Mouse (Mus musculus) midbrain, embryonic 16.5 days (tissue): ENCODE results near the gene Slc17a8. TPM values are rescaled to one million over a fixed set of nuclear protein-coding genes. Genes with fewer than 3 reads are reported as not detected.
"Not testable (repeated sequence)": the region's sequence is repeated elsewhere in the genome, so short reads cannot be mapped to it uniquely, and the experiment has no call there.

Experiments
- ATAC-seq: fragments of 200-750 bp; cut with Nextera tagmentation; 2 replicates; pipeline ENCODE4 v1.8.0; 2017; ENCODE audit warnings: moderate TSS enrichment
- H3K27ac ChIP-seq: fragments of 300-500 bp; sonication (generic); 2 replicates; pipeline ENCODE4 v1.5.1; 2014; ENCODE audit warnings: mild to moderate bottlenecking, low read length, mixed read lengths
- H3K27me3 ChIP-seq: fragments of 300-500 bp; sonication (generic); 2 replicates; pipeline ENCODE4 v1.6.1; 2014; ENCODE audit warnings: low read depth, low read length, mixed read lengths; ENCODE audit not compliant: control insufficient read depth, insufficient read depth
- H3K36me3 ChIP-seq: fragments of 300-500 bp; sonication (generic); 2 replicates; pipeline ENCODE4 v1.6.1; 2014; ENCODE audit warnings: mild to moderate bottlenecking, low read length, moderate library complexity, mixed read lengths; ENCODE audit not compliant: control insufficient read depth, insufficient read depth
- H3K4me1 ChIP-seq: fragments of 300-500 bp; sonication (generic); 2 replicates; pipeline ENCODE4 v1.6.1; 2014; ENCODE audit warnings: mild to moderate bottlenecking, low read length, mixed read lengths; ENCODE audit not compliant: control insufficient read depth, insufficient read depth
- H3K4me2 ChIP-seq: fragments of 300-500 bp; sonication (generic); 2 replicates; pipeline ENCODE4 v1.6.1; 2014; ENCODE audit warnings: mild to moderate bottlenecking, low read length, mixed read lengths
- H3K4me3 ChIP-seq: fragments of 300-500 bp; sonication (generic); 2 replicates; pipeline ENCODE4 v1.5.1; 2014; ENCODE audit warnings: low read depth, mild to moderate bottlenecking, low read length, moderate library complexity, mixed read lengths
- H3K9ac ChIP-seq: fragments of 300-500 bp; sonication (generic); 2 replicates; pipeline ENCODE4 v1.6.1; 2014; ENCODE audit warnings: low read depth, low read length, mixed read lengths
- H3K9me3 ChIP-seq: fragments of 300-500 bp; sonication (generic); replicated peaks from 2 replicates; pipeline ENCODE4 v1.6.1; 2014; ENCODE audit warnings: mild to moderate bottlenecking, low read length, mixed read lengths; ENCODE audit not compliant: control insufficient read depth, poor library complexity, severe bottlenecking
- WGBS: fragments of 180-500 bp; shearing (Covaris S2); extraction: QIAGEN DNeasy Blood & Tissue Kit; methylation state at CpG from one replicate; pipeline ENCODE4 v1.1.7; 2014; 5-methylcytosine and 5-hydroxymethylcytosine counted together
- polyA plus RNA-seq: library from polyadenylated mRNA; unstranded; fragments of >200 nt; fragmentation: Nextera tagmentation; extraction: Ambion mirVana; gene quantifications from 2 replicates; pipeline ENCODE4 v1.2.1, GENCODE M21; 2015

Gene Slc17a8
- polyA plus RNA-seq, 1 experiment from 2014 or later, result 2.0 TPM

DNA sequence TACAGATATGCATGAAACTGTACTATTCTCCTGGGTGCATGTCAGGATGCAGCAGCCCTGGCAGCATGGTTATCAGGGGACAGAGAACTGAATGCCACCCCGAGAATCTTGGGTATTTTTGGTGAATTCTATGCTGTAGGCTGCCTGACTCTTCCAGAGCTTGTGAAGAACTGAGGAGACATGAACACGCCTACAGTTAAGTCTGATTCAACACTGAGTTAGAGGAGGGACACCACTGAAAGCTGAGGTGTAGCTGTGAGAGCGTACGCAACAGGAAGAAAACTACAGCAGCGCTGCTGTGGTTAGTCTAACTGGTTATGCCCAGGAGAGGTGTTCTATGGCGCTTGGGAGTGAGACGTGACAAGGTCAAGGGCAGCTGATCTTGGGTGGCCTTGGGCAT, 67.2 kb downstream of the Slc17a8 start:
- WGBS, result 92% methylated on average over 7 of the region's 7 CpGs
- not testable (repeated sequence) for H3K27me3 ChIP-seq

GRCm38 (mm10) chr10:89553015-89553414, 68.0 kb downstream of the Slc17a8 start:
- Histone ChIP-seq H3K4me3 (no peak overlapping the region), H3K9me3 (no peaks in the 10 kb centered on the region), H3K27ac (no peak overlapping the region), H3K4me1 (no peaks in the 10 kb centered on the region), H3K9ac (no peak overlapping the region), H3K36me3 (no peaks in the 10 kb centered on the region), H3K27me3 (no peaks in the 10 kb centered on the region), H3K4me2 (no peak overlapping the region)
- no peak for ATAC-seq
- 85% methylated on average over 5 of the region's 5 CpGs for WGBS

More for the DNA sequence above, 67.2 kb downstream of the Slc17a8 start:
- not testable (repeated sequence) for H3K27ac ChIP-seq, H3K4me2 ChIP-seq, H3K9ac ChIP-seq, H3K9me3 ChIP-seq, H3K4me1 ChIP-seq, H3K4me3 ChIP-seq, ATAC-seq, H3K36me3 ChIP-seq

DNA sequence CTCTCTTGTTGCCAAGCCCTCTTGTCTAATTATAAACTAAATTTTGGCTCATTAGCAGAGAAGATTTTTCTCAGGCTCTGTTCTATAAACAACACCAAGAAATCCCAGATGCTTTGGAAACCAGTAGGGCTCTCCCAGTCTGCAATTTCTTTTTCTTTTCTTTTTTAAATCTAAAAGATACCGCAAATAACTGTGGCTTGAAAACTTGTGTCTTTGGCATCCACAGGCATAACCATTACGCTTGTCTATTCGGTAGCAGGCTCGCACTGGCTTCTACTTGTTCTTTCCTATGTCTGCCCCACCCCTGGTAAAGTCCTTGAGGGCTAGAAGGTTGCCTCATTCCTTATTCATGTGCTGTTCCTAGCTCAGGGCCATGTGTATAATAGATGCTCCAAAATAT, 69.4 kb downstream of the Slc17a8 start:
- H3K9ac ChIP-seq, result no peak overlapping the region
- no peaks in the 10 kb centered on the region for H3K27me3 ChIP-seq
- 83% methylated on average over 4 of the region's 4 CpGs for WGBS
- no peaks in the 10 kb centered on the region for H3K4me1 ChIP-seq
- H3K9me3 ChIP-seq, result no peaks in the 10 kb centered on the region
- H3K36me3 ChIP-seq, result no peaks in the 10 kb centered on the region
- ATAC-seq, result no peak
- no peak overlapping the region for H3K4me2 ChIP-seq
- no peak overlapping the region for H3K27ac ChIP-seq
- H3K4me3 ChIP-seq, result no peak overlapping the region

- Histone ChIP-seq H3K4me3 (no peak overlapping the region), H3K4me2 (no peak overlapping the region), H3K9me3 (no peaks in the 10 kb centered on the region), H3K9ac (no peak overlapping the region), H3K27ac (no peak overlapping the region), H3K4me1 (no peaks in the 10 kb centered on the region), H3K36me3 (no peaks in the 10 kb centered on the region), H3K27me3 (no peaks in the 10 kb centered on the region)
- 61% methylated on average over 6 of the region's 6 CpGs for WGBS
- no peak for ATAC-seq
These were observed 73.0 kb downstream of the Slc17a8 start for GRCm38 (mm10) chr10:89548028-89548427.

DNA sequence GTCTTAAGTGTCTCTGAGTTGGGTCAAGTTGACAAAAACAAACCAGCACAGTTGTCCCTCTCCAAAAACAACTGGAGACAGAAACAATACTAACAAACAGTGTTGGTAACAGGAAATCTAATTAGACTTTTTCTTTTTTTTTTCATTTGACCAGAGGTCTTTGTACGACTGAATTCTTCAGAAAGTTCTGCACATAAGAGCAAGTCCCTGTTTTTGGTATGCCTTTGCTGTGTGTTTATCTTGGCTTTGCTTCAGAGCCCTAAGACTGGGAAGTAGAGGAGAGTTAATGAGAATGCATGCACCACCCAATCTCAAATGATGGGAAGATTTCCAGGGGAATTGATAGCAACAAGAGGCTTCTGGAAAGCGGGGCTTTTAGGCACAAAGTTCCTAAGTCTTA, 74.1 kb downstream of the Slc17a8 start:
- ATAC-seq, result no peak
- WGBS, result 75% methylated on average over 2 of the region's 2 CpGs
- no peak overlapping the region for H3K27ac ChIP-seq

GRCm38 (mm10) chr10:89543867-89544266, 77.2 kb downstream of the Slc17a8 start:
- Histone ChIP-seq H3K36me3 (no peaks in the 10 kb centered on the region), H3K9ac (no peak overlapping the region), H3K4me1 (no peaks in the 10 kb centered on the region), H3K27ac (no peak overlapping the region), H3K9me3 (no peaks in the 10 kb centered on the region), H3K4me3 (no peak overlapping the region), H3K27me3 (no peaks in the 10 kb centered on the region), H3K4me2 (no peak overlapping the region)
- 81% methylated on average over 6 of the region's 6 CpGs for WGBS
- no peak for ATAC-seq

More for the DNA sequence above, 74.1 kb downstream of the Slc17a8 start:
- Histone ChIP-seq H3K4me2 (no peak overlapping the region), H3K36me3 (no peaks in the 10 kb centered on the region), H3K9me3 (no peaks in the 10 kb centered on the region), H3K4me3 (no peak overlapping the region), H3K4me1 (no peaks in the 10 kb centered on the region), H3K9ac (no peak overlapping the region), H3K27me3 (no peaks in the 10 kb centered on the region)

DNA sequence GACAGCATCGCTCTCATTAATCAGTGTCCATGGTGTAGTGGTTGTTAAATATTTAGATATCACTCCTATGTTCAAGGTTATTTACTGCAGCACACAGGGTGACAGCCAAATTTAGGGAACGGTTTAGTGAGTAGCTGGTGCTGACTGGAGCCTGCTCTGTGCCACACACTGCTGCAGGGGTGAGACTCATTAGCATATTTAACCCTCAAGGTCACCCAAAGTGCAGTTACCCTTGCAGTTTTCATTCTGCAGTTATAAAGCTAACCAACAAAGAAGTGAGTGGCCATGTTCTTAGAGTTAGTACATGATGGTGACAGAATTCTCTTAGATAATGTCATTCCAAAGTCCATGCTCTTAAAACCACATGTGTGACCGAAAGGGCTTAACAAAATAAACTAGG, 78.7 kb downstream of the Slc17a8 start:
- no peak overlapping the region for H3K4me3 ChIP-seq
- H3K9ac ChIP-seq, result no peak overlapping the region
- no peaks in the 10 kb centered on the region for H3K4me1 ChIP-seq
- no peak overlapping the region for H3K27ac ChIP-seq
- 89% methylated on average over 3 of the region's 3 CpGs for WGBS
- ATAC-seq, result no peak
- no peaks in the 10 kb centered on the region for H3K9me3 ChIP-seq
- H3K36me3 ChIP-seq, result no peaks in the 10 kb centered on the region
- no peaks in the 10 kb centered on the region for H3K27me3 ChIP-seq
- H3K4me2 ChIP-seq, result no peak overlapping the region

- H3K9ac ChIP-seq, result no peak within 1 kb of the TSS
- no peaks in the 10 kb centered on the region for H3K36me3 ChIP-seq
- no peak within 1 kb of the TSS for H3K27ac ChIP-seq
- H3K4me3 ChIP-seq, result no peak within 1 kb of the TSS
- H3K4me1 ChIP-seq, result peaks cover 4% of the 10 kb centered on the region; the same call in 1 of the 2 replicates
- H3K9me3 ChIP-seq, result no peaks in the 10 kb centered on the region
- H3K4me2 ChIP-seq, result peak within 1 kb of the TSS; percentile 6; the same call in 1 of the 2 replicates
- H3K27me3 ChIP-seq, result no peaks in the 10 kb centered on the region
- no peak; the same call in 1 of the 2 replicates for ATAC-seq
- 71% methylated on average over 17 of the region's 17 CpGs for WGBS
These were observed 87.9 kb downstream of the Slc17a8 start, which contains the start of gene Nr1h4 for GRCm38 (mm10) chr10:89532929-89533727. Gene Nr1h4 (minus strand): TSS chr10:89533585.

DNA sequence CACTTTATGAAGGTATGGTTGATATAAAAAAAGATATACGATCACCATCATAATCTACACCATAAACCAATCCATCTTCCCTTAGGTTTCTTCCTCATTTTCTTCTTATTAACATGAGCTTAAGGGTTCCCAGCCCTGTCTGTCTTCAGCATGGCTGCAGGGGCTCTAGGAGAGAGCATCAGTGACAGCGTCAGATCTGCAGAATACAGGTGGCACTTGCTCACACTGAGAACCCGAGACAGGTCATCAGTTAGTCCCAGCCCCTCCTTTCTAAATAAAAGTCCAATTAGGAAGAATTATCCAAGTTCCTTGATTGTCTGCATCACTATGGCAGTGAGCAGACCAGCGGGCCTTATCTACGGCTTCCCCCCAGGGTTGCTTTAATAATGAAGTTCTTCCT, 88.6 kb downstream of the Slc17a8 start:
- 71% methylated on average over 5 of the region's 5 CpGs for WGBS

More for the DNA sequence above, 88.6 kb downstream of the Slc17a8 start:
- no peak for ATAC-seq
- no peaks in the 10 kb centered on the region for H3K36me3 ChIP-seq
- H3K27ac ChIP-seq, result no peak overlapping the region
- H3K4me2 ChIP-seq, result peak overlapping the region; percentile 6; the same call in 1 of the 2 replicates
- H3K9ac ChIP-seq, result no peak overlapping the region
- H3K9me3 ChIP-seq, result no peaks in the 10 kb centered on the region
- H3K4me1 ChIP-seq, result peaks cover 4% of the 10 kb centered on the region; the same call in 1 of the 2 replicates
- H3K27me3 ChIP-seq, result no peaks in the 10 kb centered on the region
- no peak overlapping the region for H3K4me3 ChIP-seq
